Mouse (Mus musculus): Measurements from ENCODE around the gene Mapk12. TPM values are rescaled to one million over a fixed set of nuclear protein-coding genes. Genes with fewer than 3 reads are reported as not detected.

The Mapk12 gene
- total RNA-seq, 2 experiments from 2014 or later: 6.7 to 8.2 TPM

DNA sequence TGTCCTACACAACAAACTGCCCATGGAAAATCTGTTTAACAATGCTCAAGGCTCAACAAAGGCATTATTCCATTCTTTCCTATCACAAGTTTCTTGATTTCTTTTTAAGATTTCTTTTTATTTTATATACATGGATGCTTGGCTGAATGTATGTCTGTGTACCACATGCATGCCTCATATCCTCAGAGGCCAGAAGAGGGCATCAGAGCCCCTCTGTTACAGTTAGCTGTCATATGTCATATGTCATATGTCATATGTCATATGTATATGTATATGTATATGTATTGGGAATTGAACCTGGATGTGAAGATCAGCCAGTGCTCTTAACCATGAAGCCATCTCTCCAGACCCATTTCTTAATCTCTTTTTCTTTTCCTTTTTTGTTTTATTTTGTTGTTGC, 22.5 kb downstream of the Mapk12 start:
- no peak for DNase-seq (ENCODE audit: low spot score in 2 of 2)
- intact Hi-C loops (cut with DNase I): no loop called here

- DNase-seq (ENCODE audit: low spot score in 2 of 2): no peak
- intact Hi-C loops (cut with DNase I): no loop called here
Measured at GRCm38 (mm10) chr15:89110147-89110546, 30.4 kb downstream of the Mapk12 start.

DNA sequence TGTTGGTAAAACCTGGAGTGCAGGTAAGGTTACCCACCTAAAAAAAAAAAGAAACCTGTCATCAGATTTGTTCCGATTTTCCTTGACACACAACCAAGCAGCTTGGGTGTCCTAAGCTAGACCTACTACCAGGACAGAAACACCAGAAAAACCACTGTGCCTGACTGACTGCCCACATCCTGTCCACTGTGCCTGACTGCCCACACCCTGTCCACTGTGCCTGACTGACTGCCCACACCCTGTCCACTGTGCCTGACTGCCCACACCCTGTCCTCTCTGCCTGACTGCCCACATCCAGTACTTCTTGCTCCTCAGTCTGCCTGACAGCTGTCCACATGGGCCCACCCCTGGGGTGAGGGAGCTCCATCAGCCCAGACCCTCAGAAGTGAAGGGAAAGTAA, 33.5 kb downstream of the Mapk12 start:
- intact Hi-C loops (cut with DNase I): no loop called here
- no peak for DNase-seq (ENCODE audit: low spot score in 2 of 2)

GRCm38 (mm10) chr15:89106073-89106472, 34.4 kb downstream of the Mapk12 start:
- intact Hi-C loops (cut with DNase I): no loop called here
- peak; percentile 17 to 33 for DNase-seq (ENCODE audit: low spot score in 2 of 2)

- peak; percentile 26 to 57 for DNase-seq (ENCODE audit: low spot score in 2 of 2)
- intact Hi-C loops (cut with DNase I): no loop called here
Measured at GRCm38 (mm10) chr15:89104425-89104824, 36.1 kb downstream of the Mapk12 start.

- DNase-seq (ENCODE audit: low spot score in 2 of 2): no peak
- intact Hi-C loops (cut with DNase I): no loop called here
Measured at GRCm38 (mm10) chr15:89103921-89104320, 36.6 kb downstream of the Mapk12 start.

DNA sequence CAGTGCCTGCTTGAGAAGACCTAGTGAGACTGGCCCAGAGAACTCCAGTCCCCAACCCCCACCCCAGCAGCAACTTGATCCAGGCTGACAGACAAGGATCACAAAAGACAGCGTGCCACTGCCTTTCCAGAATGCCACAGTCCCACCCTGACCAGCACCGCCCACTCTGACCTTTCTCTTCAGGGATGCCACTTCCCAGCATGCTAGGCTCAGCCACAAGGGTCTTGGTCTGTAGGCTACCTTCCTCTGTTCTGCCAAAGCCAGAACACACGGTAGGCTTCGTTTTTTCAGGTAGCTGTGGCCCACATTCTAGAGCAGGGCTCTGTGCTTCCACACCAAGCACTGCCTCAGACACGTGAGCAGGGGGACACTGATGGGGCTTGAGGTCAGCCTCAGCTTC, 37.9 kb downstream of the Mapk12 start:
- DNase-seq (ENCODE audit: low spot score in 2 of 2): no peak
- intact Hi-C loops (cut with DNase I): no loop called here

DNA sequence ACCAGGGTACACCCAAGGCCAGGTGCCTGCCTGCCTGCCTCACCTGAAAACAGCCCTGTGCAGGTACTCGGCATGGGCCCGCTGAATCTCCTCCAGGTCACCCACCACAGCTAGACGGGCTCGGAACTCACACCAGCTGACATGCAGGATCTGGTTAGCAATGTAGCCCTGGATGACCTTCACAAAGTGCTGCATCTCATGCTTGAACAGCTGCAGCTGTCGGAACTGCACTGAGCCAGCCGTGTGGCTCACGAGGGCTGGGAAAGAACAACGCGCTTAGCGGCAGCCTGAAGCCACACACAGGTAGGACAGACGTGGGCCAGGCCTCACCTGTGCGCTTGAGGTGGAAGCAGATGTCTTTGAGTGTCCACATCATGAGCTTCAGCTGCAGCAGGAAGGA, 39.7 kb downstream of the Mapk12 start:
- DNase-seq (ENCODE audit: low spot score in 2 of 2): no peak
- intact Hi-C loops (cut with DNase I): no loop called here

- no peak for DNase-seq (ENCODE audit: low spot score in 2 of 2)
- intact Hi-C loops (cut with DNase I): no loop called here
Measured at GRCm38 (mm10) chr15:89098616-89099015, 41.9 kb downstream of the Mapk12 start.

- DNase-seq (ENCODE audit: low spot score in 2 of 2): no peak
- intact Hi-C loops (cut with DNase I): no loop called here
Measured at GRCm38 (mm10) chr15:89097450-89097849, 43.1 kb downstream of the Mapk12 start.

GRCm38 (mm10) chr15:89092181-89092580, 48.3 kb downstream of the Mapk12 start:
- intact Hi-C loops (cut with DNase I): no loop called here
- DNase-seq (ENCODE audit: low spot score in 2 of 2): peak in 1 of 2 experiments; percentile 68

DNA sequence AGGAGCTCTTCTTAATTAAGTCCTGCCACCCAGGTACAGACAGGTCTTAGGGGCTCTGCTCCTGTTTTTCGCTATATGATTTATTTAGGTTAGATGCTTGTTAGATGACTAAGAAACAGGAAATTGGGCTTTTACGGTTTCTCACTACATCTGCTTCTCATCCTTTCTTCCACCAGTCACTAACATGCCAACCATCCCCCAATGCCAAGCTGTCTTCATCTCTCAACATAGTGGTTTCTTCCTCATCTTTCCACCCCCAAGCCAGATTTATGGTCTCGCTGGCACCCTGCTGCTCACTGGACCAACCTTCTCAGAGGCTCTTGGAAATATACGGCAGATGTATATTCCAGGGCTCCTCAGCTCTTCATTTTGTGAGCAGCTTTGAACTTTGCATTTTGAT, 49.8 kb downstream of the Mapk12 start:
- DNase-seq (ENCODE audit: low spot score in 2 of 2): peak in 1 of 2 experiments; percentile 60
- intact Hi-C loops (cut with DNase I): no loop called here

GRCm38 (mm10) chr15:89089248-89090051, 51.1 kb downstream of the Mapk12 start:
- intact Hi-C loops (cut with DNase I): loop anchor here (5.0 to 10.0 kb wide), 2 partner anchors 157 to 265 kb away; no protein-coding TSS in a partner anchor
- DNase-seq (ENCODE audit: low spot score in 2 of 2): peak in 1 of 2 experiments; percentile 23

DNA sequence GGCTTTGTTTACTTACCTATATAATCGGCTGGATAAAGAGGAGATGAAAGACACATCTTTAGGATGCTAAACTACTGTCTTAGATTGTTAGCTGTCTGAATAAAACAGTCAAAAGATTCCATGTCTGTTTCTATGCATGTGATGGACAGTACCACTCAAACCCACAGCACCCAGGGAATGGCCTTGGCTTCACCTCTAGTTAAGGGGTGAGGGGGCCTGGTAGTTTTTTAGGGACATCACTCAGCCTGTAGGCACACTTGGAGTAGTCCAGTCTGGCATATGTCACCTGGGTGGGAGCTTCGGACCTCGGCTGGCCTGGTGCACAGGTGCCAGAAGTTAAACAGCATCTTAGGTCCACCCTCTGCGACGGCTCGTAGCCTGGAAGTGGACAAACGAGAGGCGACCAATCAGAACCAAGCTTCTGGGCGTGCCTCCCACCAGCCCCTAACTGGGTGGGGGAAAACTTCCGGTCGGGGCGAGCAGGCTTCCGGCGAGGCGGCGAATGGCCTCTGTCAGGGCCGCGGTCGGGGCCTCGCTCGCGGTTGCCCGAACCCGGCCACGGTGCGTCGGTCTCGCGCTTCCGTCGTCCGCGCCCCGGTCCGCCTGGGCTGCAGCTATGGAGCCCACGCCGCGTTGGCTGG, 51.8 kb downstream of the Mapk12 start, which contains the start of gene Selenoo:
Gene Selenoo, plus strand, starts transcription at position 478 of the 641 bp plus-strand sequence.
- intact Hi-C loops (cut with DNase I): loop anchor here (5.0 to 10.0 kb wide), 2 partner anchors 156 to 264 kb away; no protein-coding TSS in a partner anchor
- DNase-seq (ENCODE audit: low spot score in 2 of 2): peak; percentile 79 to 90

DNA sequence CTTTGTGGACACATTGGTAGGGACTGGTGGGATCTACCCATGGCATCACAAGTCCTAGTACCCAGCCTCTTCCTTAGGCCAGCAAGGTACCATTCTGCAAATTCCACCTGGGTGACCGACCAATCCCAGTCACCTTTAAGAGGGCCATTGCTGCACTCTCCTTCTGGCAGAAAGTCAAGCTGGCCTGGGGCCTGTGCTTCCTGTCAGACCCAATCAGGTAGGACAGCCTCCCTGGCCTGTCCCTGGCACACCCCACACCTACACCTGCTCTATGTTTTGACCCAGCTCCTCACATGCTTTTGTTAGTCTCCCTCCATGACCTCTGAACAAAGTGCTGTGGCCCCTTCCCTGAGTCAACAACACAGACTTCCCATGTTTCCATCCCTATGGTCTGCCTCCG, 55.7 kb downstream of the Mapk12 start:
- intact Hi-C loops (cut with DNase I): loop anchor here (5.0 to 10.0 kb wide), 2 partner anchors 153 to 260 kb away; no protein-coding TSS in a partner anchor
- DNase-seq (ENCODE audit: low spot score in 2 of 2): no peak

DNA sequence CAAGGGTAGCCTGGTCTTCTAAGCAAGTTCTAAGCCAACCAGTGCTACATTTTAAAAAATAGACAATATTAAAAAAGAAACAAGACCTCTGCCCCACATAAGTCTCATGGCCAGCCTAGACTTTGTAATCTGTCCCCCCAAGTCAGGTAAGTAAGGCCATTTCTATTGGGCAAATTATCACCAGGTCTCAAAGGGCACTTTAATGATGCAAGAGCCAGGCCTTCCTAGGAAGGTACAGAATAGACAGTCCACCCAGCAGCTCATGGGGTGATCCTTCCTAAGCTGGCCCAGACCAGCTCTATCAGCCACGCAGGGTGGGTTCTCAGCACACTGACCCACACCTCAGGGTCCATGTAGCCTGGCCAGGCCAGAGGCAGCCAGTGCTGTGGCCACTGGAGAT, 56.6 kb downstream of the Mapk12 start:
- DNase-seq (ENCODE audit: low spot score in 2 of 2): no peak

More for the DNA sequence above, 56.6 kb downstream of the Mapk12 start:
- intact Hi-C loops (cut with DNase I): loop anchor here (10.0 kb wide), 1 partner anchor 259 kb away; no protein-coding TSS in a partner anchor

Small RNA genes lying within 50 kb of the gene (microRNA-seq; reads per million reads assigned to microRNA genes)
- 7.4 to 8.2 reads per million in 2 experiments for gene Mir6958
- 1.1 to 2.0 reads per million in 2 experiments for gene Mir7118

Other genes starting within 250 kb of the Mapk12 start
- 1 to 10 TPM in 1 of 2 experiments, under 1 TPM in 1; 0.81 to 1.7 TPM for gene Ttll8, start 186.3 kb downstream of the Mapk12 start, total RNA-seq (2021)
- 100 to 1,000 TPM; 100 to 105 TPM for gene Mlc1, start 161.7 kb downstream of the Mapk12 start, total RNA-seq (2021)
- gene Mov10l1, start 157.8 kb downstream of the Mapk12 start, total RNA-seq (2021): not detected
- gene Panx2, start 81.0 kb downstream of the Mapk12 start, total RNA-seq (2021): 100 to 1,000 TPM; 101 to 120 TPM
- 10 to 100 TPM; 14.0 to 15.9 TPM for gene Trabd, start 65.6 kb downstream of the Mapk12 start, total RNA-seq (2021)
- 10 to 100 TPM; 18.8 to 20.5 TPM for gene Selenoo, start 51.6 kb downstream of the Mapk12 start, total RNA-seq (2021)
- 10 to 100 TPM; 27.6 to 32.6 TPM for gene Tubgcp6, start 17.6 kb downstream of the Mapk12 start, total RNA-seq (2021)
- 10 to 100 TPM; 12.3 to 13.3 TPM for gene Hdac10, start 12.0 kb downstream of the Mapk12 start, total RNA-seq (2021)
- 10 to 100 TPM; 35.2 to 39.7 TPM for gene Mapk11, start 8.9 kb upstream of the Mapk12 start, total RNA-seq (2021)
- 10 to 100 TPM; 50.7 to 52.0 TPM for gene Plxnb2, start 40.1 kb upstream of the Mapk12 start, total RNA-seq (2021)
- gene Dennd6b, start 55.8 kb upstream of the Mapk12 start, total RNA-seq (2021): 10 to 100 TPM; 41.3 to 42.7 TPM
- 100 to 1,000 TPM; 154 to 159 TPM for gene Ppp6r2, start 70.8 kb upstream of the Mapk12 start, total RNA-seq (2021)
- 100 to 1,000 TPM; 198 to 204 TPM for gene Sbf1, start 174.6 kb upstream of the Mapk12 start, total RNA-seq (2021)
- gene Adm2, start 182.0 kb upstream of the Mapk12 start, total RNA-seq (2021): not detected
- not detected for gene Miox, start 193.7 kb upstream of the Mapk12 start, total RNA-seq (2021)
- gene Lmf2, start 215.0 kb upstream of the Mapk12 start, total RNA-seq (2021): 10 to 100 TPM; 18.0 to 20.3 TPM
- 10 to 100 TPM; 80.2 to 81.3 TPM for gene Ncaph2, start 215.0 kb upstream of the Mapk12 start, total RNA-seq (2021)
- 10 to 100 TPM; 25.6 to 26.0 TPM for gene Sco2, start 233.1 kb upstream of the Mapk12 start, total RNA-seq (2021)
- 1 to 10 TPM; 1.5 to 1.7 TPM for gene Tymp, start 236.3 kb upstream of the Mapk12 start, total RNA-seq (2021)
- 1 to 10 TPM in 1 of 2 experiments, under 1 TPM in 1; 0.35 to 1.0 TPM for gene Odf3b, start 238.6 kb upstream of the Mapk12 start, total RNA-seq (2021)
- gene Klhdc7b, start 244.2 kb upstream of the Mapk12 start, total RNA-seq (2021): under 1 TPM; 0.19 to 0.44 TPM